Mouse (Mus musculus) fibroblast of lung, adult 2 months (primary cell): Measurements from ENCODE around the gene Tead1.

ENCODE experiments used
- DNase-seq: peaks from one replicate; pipeline ENCODE4 v3.0.0-alpha.2; 2011; ENCODE audit warnings: low read depth

The Tead1 gene

DNA sequence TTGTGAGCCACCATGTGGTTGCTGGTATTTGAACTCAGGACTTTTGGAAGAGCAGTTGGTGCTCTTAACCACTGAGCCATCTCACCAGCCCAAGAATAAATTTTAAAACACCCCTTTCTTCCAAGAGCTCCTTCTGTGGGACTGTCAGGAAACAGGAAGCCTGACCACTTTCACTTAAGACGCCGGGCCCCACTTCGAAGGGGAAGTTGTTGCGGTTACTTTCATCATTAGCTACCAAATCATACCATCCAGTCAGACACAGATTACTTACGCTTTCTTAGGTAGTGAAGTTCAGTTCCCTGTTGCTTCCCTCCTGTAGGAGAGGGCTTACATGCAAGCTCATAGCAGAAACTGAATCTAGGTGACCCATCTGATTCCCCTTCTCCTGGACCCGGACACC lies 180.8 kb downstream of the Tead1 start:
- DNase-seq, result no peak

DNA sequence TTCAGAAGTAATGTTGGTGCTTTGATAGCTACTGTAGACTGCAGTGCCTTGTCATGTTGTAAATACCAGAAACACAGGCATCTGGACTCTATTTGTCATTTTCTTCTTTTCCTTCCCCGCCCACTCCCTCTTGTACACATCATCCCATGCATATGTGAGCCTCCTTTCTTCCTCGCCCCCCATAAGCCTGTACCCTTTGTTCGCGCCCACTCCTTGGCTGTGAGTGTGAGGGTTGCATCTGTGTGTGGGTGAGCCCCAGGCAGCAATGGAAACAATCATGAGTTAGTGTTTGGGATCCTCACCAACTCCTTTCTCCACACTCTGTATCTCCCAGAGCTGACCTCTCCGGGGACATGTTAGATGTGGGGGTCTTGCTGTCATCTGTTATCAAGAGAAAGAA lies 183.0 kb downstream of the Tead1 start:
- DNase-seq, result no peak

GRCm38 (mm10) chr7:112864188-112864587 lies 185.1 kb downstream of the Tead1 start:
- DNase-seq, result no peak

GRCm38 (mm10) chr7:112865739-112866138 lies 186.6 kb downstream of the Tead1 start:
- no peak for DNase-seq

DNA sequence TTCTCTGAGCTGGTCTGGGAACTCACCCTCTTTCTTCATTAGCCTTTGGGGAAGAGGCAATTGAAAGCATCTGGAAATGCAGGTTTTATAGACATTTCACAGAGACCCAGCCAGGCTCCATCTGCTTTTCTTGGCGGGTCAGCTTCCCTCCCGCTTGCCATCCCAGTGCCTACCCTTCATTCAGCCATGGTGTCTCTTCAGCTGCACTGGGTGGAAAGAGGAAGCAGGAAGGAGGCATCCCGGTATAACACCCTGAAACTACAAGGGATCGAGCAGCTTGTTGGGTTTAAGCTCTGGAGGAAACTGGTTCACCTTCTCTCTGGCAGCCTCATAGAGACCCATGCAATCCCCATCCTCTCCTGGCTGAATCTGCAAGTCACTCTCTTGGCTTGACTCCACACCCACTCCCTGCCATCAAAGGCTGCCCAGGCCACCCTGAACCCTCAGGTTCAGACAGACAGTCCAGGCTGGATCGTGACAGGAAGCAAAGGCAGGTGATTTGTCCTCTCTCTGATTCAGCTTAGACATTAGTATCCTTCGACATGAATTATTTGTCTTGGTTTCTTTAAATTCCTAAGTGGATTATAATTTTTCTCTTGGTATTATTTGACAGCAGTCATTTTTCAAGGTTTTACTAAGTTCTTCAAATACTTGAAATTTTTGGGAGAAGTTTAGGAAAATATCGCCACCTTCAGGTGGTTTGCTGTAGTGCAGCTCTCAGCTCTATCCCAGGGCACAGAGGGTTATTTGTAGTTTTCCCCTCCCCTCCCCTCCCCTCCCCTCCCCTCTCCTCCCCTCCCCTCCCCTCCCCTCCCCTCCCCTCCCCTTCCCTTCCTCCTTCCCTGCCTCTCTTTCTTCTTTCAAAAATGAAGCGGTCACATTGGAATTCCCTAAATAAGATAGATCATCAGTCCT lies 189.7 kb downstream of the Tead1 start:
- peak; percentile 76 for DNase-seq

DNA sequence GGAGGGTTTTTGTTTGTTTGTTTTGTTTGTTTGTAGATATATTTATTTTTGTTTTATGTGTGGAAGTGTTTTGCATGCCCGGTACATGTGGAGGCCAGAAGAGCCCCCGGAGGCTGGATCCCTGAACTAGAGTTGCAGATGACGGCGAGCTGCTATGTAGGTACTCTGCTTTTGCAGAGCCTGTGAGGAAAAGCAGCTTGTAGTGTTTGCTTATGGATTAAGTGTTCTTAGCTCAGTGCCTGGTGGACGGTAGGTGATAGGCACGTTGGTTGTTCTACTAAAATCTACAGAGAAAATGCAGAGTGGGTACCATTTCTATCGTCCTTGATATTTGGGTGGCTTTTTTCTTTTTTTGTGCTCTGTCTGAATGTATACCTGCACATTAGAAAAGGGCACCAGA lies 192.6 kb downstream of the Tead1 start:
- DNase-seq, result no peak

DNA sequence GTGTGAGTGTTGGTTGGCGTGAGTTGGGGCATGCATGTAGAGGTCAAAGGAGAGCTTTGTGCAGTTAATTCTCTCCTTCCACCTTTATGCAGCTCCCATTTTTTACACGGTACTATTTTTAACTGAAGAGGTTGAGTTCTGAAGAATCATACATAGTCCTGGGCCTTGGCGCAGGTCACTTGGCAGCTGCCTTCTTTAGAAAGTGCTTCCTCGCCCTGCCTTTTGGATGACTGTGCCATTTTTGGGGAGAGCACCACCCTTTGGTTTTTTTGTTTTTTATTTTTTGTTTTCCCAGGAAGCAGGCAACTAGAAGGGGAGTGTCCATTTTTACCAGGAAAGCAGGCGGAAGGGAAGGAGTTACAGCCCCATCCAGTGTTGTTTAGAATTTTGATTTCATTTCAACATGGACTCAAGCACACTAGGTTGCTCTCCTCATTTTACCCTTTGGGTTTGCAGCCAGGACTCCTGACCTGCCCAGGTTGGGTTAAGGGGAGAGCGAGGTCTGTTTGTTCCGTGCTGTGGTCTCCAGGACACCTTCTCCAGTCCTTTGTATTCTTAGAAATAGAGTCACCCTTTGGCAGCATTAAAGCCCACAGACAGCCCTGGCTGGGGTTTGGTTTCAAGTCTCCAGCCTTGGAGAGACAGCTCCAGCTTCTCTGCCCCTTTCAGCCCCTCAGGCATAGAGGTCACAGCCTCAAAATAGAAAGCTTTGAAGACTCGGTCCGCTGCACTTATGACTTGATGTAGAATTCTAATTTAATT lies 193.5 kb downstream of the Tead1 start:
- no peak for DNase-seq

GRCm38 (mm10) chr7:112876128-112876527 lies 197.0 kb downstream of the Tead1 start:
- no peak for DNase-seq

DNA sequence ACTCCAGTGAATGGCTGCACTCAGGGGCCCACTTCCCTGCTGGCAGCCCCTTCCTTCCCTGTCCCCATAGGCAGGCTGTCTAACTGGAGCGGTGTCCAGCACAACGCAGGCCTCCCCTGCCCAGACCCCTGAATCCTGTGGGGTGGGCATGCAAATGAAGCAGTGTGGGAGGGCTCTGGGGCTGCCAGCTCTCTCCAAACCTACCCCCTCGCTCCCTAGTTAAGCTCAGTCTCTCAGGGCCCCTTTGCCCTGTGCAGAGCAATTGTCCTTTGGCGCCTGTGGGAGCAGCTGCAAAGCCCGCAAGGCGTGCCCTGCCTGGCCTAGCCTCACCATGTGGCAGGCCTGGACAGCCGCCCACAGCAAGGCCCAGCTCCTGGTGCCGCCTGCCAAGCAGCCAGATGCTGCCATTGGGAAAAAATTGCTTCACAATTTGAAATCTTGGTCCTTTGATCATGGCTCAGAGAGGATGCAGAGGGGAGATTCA lies 204.7 kb downstream of the Tead1 start:
- peak; percentile 65 for DNase-seq

DNA sequence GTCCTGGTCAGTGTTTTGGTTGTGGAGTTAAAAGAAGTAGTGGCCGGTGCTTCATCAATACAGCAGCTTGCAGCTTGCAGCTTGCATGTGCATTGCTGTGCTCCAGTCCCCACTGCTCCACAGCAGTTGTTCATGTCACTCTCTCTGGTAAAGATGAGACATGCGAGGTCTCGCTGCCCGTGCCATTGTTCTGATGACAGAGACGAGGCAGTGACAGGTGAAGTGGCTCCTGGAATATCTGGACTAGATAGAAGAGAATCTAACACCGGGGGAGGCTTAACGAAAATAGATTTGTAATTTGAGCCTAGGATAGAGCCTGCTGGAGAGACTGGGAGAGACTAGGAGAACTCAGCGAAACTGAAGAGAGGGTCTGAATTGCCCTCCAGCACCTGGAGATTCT lies 206.4 kb downstream of the Tead1 start:
- DNase-seq, result no peak

- no peak for DNase-seq
These were observed 212.8 kb downstream of the Tead1 start for GRCm38 (mm10) chr7:112891883-112892282.

- no peak for DNase-seq
These were observed 213.5 kb downstream of the Tead1 start for GRCm38 (mm10) chr7:112892595-112892994.

GRCm38 (mm10) chr7:112896363-112896762 lies 217.2 kb downstream of the Tead1 start:
- DNase-seq, result no peak

DNA sequence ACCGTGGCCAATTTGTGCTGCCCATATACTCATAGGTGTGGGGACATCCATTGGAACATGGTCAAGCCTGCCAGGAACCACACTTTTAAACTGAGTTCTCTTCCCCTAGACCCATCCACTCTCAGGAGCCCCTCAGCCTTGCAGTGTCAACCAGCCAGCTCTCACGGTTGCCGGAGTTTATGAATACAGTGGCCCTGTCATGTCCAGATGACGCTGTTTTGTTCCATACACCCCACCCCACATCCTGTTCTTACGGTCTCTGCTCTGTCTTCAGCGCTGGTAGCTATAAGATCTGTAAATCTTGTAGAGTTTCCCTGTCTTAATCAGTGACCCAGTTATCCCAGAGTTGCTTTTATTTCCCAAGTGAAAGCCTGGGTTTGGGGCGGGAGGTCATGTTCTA lies 222.6 kb downstream of the Tead1 start:
- no peak for DNase-seq

DNA sequence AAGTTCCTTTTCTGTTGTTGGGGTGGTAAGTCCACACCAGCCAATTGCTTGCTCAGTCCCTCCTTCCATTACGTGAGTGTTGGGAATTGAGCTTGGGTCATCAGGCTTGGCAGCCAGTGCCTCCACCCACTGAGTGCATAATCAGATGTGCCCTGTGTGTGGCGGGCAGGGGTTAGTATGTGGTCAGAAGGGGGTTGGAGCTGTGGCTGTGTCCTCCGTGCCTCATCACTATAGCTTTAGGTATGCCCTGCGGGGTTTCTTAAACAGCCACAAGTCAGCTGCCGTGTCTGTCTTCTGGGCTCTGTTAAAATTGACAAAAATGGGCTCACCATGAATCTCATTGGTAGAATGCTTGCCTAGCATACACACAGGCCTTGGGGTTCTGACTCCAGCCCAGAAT lies 227.7 kb downstream of the Tead1 start:
- no peak for DNase-seq

DNA sequence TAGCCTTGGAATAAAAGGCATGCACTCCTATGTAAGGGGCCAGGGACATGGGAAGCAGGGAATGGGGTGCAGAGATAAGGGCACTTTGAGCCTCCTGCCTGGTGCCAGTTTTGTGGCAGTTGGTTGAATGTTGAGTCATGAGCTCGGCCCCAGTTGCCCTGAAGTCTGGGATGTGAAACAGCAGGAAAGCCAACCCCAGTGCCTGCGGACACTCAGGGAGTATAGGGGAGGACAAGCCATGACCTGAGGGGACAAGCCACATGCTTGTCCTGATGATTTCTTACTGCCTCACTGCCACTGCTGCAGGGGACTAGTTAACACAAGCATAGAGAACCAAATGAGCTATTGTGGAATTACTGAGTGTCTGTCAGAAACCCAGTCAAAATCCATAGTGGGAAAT lies 228.3 kb downstream of the Tead1 start:
- DNase-seq, result no peak

GRCm38 (mm10) chr7:112909164-112909563 lies 230.0 kb downstream of the Tead1 start:
- no peak for DNase-seq

GRCm38 (mm10) chr7:112912969-112913368 lies 233.9 kb downstream of the Tead1 start:
- no peak for DNase-seq

DNA sequence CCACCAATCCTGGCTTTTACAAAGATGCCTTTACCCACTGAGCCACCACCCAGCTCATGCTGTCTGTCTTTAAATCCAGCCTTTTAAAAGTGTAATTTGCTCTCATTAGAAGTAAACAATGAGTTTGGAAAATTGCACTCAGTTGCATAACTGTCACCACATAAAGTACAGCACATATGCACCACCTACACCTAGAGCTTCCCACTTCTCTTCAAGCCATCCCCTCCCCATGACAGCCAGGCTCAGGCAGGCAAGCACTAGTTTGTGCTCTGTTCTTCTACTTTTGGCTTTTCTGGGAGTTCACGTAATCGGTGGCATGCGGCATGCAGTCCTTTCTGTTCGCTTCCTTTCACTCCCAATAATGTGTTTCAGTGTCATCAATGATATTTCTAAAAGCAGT lies 236.5 kb downstream of the Tead1 start:
- no peak for DNase-seq

DNA sequence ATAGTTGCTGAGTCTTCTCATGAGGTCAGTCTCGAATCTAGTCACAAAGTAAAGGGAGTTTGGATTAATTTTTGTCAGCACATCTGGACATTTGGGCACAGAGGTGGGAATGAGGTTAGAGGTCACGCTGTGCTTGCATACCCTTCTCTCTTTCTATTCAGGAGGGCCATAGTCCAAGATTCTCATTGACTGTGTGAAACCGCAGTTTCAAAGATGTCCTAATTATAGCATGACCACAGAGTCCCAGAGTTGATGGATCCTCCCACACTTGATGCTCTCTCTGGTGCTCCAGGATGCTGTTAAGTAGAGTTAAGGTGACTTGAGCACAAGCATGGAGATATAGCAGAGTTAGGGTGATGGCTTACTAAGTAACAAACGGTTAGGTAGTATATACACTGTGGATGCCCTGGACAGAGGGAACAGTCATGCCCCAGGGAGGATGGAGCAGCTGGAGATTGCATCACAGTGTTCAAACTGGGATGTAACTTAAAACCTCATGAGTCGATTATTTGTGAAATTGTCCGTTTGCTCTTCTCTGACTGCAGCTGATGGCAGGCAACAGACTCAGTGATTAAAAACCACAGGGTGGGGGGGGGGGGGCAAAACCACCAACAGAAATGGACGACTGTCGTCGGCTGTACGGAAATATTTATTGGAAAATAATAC lies 238.6 kb downstream of the Tead1 start:
- peak; percentile 27 for DNase-seq

DNA sequence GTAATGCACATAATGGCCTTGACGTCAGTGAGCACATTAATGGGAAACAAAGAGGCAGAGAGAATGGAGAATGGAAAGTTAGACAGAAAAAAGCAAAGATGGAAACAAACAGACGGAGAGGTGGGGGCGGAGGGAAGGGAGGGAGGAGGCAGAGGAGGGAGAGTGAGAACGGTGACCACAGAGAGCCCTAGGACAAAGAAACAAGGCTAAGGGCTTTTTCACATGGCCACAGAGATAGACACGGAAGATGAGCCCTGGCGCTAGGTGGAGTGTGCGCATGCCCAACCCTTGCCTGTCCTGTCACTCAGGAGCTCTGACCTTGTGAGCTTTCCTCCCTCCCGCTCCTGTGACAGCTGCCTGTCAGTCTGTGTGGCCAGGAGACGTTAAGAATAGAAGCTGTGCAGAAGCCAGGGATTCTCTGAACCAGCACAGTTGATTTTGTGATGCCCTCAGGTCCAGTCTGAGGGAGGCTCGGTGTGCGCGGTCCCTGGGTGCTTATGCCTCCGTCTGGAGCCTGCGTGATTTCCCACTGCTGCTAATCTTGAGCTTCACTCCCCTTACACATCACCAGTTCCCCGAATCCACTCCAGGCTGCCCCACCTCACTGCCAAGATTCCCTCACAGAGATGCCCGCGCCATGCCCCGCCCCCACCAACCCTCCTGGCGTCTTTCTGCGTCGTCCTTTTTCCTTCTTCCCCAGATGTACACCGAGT lies 239.3 kb downstream of the Tead1 start:
- DNase-seq, result peak; percentile 12

GRCm38 (mm10) chr7:112919845-112920244 lies 240.7 kb downstream of the Tead1 start:
- peak; percentile 39 for DNase-seq
